Mouse (Mus musculus) kidney, postnatal 0 days (tissue): ENCODE measurements around the gene B130006D01Rik. TPM values are rescaled to one million over a fixed set of nuclear protein-coding genes. Genes with fewer than 3 reads are reported as not detected.

Experiments
- ATAC-seq: fragments of 200-750 bp; cut with Nextera tagmentation; replicated peaks from 2 replicates; pipeline ENCODE4 v1.8.0; 2017; ENCODE audit warnings: low read depth, moderate number of reproducible peaks, moderate TSS enrichment, moderate library complexity; ENCODE audit not compliant: low FRiP score
- DNase-seq: peaks from one replicate; pipeline ENCODE4 v3.0.0-alpha.2; 2016; ENCODE audit warnings: low spot score
- H3K27ac ChIP-seq: fragments of 300-500 bp; sonication (generic); 2 replicates; pipeline ENCODE4 v1.5.1; 2014; ENCODE audit warnings: mild to moderate bottlenecking
- H3K27me3 ChIP-seq: fragments of 300-500 bp; sonication (generic); 2 replicates; pipeline ENCODE4 v1.6.1; 2014; ENCODE audit warnings: low read length, mixed read lengths; ENCODE audit not compliant: insufficient read depth
- H3K36me3 ChIP-seq: fragments of 300-500 bp; sonication (generic); 2 replicates; pipeline ENCODE4 v1.6.1; 2014; ENCODE audit warnings: low read length, mixed read lengths; ENCODE audit not compliant: insufficient read depth
- H3K4me1 ChIP-seq: fragments of 300-500 bp; sonication (generic); replicated peaks from 2 replicates; pipeline ENCODE4 v1.6.1; 2014; ENCODE audit warnings: antibody characterized with exemption, low read length, mixed read lengths; ENCODE audit not compliant: insufficient read depth
- H3K4me2 ChIP-seq: fragments of 300-500 bp; sonication (generic); 2 replicates; pipeline ENCODE4 v1.6.1; 2014; ENCODE audit warnings: mild to moderate bottlenecking, low read length, moderate library complexity, mixed read lengths
- H3K4me3 ChIP-seq: fragments of 300-500 bp; sonication (generic); replicated peaks from 2 replicates; pipeline ENCODE4 v1.5.1; 2014; ENCODE audit warnings: low read depth, low read length
- H3K9ac ChIP-seq: fragments of 300-500 bp; sonication (generic); 2 replicates; pipeline ENCODE4 v1.6.1; 2014; ENCODE audit warnings: low read depth, low read length
- H3K9me3 ChIP-seq: fragments of 300-500 bp; sonication (generic); replicated peaks from 2 replicates; pipeline ENCODE4 v1.6.1; 2016; ENCODE audit warnings: low read length, inconsistent platforms, mixed read lengths
- CTCF ChIP-seq: IDR thresholded peaks from 2 replicates; pipeline ENCODE4 v1.5.1; 2016; ENCODE audit warnings: antibody characterized with exemption, low read depth, mild to moderate bottlenecking, moderate library complexity
- WGBS: fragments of 180-500 bp; shearing (Covaris S2); extraction: QIAGEN DNeasy Blood & Tissue Kit; methylation state at CpG from one replicate; pipeline ENCODE4 v1.1.7; 2014; 5-methylcytosine and 5-hydroxymethylcytosine counted together
- polyA plus RNA-seq: library from polyadenylated mRNA; unstranded; fragments of >200 nt; fragmentation: Nextera tagmentation; extraction: Ambion mirVana; gene quantifications from 2 replicates; pipeline ENCODE4 v1.2.1, GENCODE M21; 2015

The B130006D01Rik gene
- polyA plus RNA-seq, 1 experiment from 2014 or later, result 0.22 TPM

- ATAC-seq (0 out of 2 replicates have a peak, but pooled peaks have one; percentile 23), DNase-seq (peak; percentile 90)
- no peak overlapping the region for H3K4me3 ChIP-seq
- H3K4me1 ChIP-seq, result 0 out of 2 replicates have a peak, but pooled peaks cover 3% of the 10 kb centered on the region
- H3K27me3 ChIP-seq, result no peaks in the 10 kb centered on the region
- no peaks in the 10 kb centered on the region for H3K9me3 ChIP-seq
- 2% methylated on average over 4 of the region's 4 CpGs for WGBS
- peak; percentile 98 for TF ChIP-seq CTCF
- H3K9ac ChIP-seq, result no peak overlapping the region
- peaks cover 6% of the 10 kb centered on the region for H3K36me3 ChIP-seq
- H3K4me2 ChIP-seq, result no peak overlapping the region
- H3K27ac ChIP-seq, result no peak overlapping the region
Measured at GRCm38 (mm10) chr11:95686031-95686430, 37.4 kb upstream of the B130006D01Rik start.

GRCm38 (mm10) chr11:95687084-95687656 lies 36.2 kb upstream of the B130006D01Rik start:
- H3K36me3 ChIP-seq, result no peaks in the 10 kb centered on the region
- H3K4me1 ChIP-seq, result 0 out of 2 replicates have a peak, but pooled peaks cover 3% of the 10 kb centered on the region
- H3K9me3 ChIP-seq, result no peaks in the 10 kb centered on the region
- H3K4me3 ChIP-seq, result no peak overlapping the region
- no peak overlapping the region for H3K4me2 ChIP-seq
- TF ChIP-seq CTCF, result peak; percentile 61
- no peaks in the 10 kb centered on the region for H3K27me3 ChIP-seq
- DNase-seq (peak; percentile 54), ATAC-seq (no peak)
- no peak overlapping the region for H3K9ac ChIP-seq
- 35% methylated on average over 11 of the region's 11 CpGs for WGBS
- no peak overlapping the region for H3K27ac ChIP-seq

- Histone ChIP-seq H3K36me3 (no peaks in the 10 kb centered on the region), H3K9ac (no peak overlapping the region), H3K4me2 (no peak overlapping the region), H3K4me3 (no peak overlapping the region), H3K9me3 (no peaks in the 10 kb centered on the region), H3K27ac (peak overlapping the region; percentile 75), H3K4me1 (0 out of 2 replicates have a peak, but pooled peaks cover 3% of the 10 kb centered on the region), H3K27me3 (no peaks in the 10 kb centered on the region)
- ATAC-seq (no peak), DNase-seq (peak; percentile 78)
- no peak for TF ChIP-seq CTCF
- 53% methylated on average over 6 of the region's 6 CpGs for WGBS
Measured at GRCm38 (mm10) chr11:95688515-95688914, 34.9 kb upstream of the B130006D01Rik start.

- Histone ChIP-seq H3K4me1 (0 out of 2 replicates have a peak, but pooled peaks cover 3% of the 10 kb centered on the region), H3K4me3 (no peak overlapping the region), H3K27ac (peak overlapping the region; percentile 75), H3K4me2 (no peak overlapping the region), H3K27me3 (no peaks in the 10 kb centered on the region), H3K9ac (no peak overlapping the region), H3K9me3 (no peaks in the 10 kb centered on the region), H3K36me3 (no peaks in the 10 kb centered on the region)
- DNase-seq (no peak), ATAC-seq (no peak)
- TF ChIP-seq CTCF, result no peak
- WGBS, result 52% methylated on average over 7 of the region's 7 CpGs
Measured at GRCm38 (mm10) chr11:95688981-95689380, 34.4 kb upstream of the B130006D01Rik start.

GRCm38 (mm10) chr11:95689544-95689943 lies 33.8 kb upstream of the B130006D01Rik start:
- Histone ChIP-seq H3K27ac (0 out of 2 replicates have a peak overlapping the region, but pooled peaks have one; percentile 75), H3K4me3 (no peak overlapping the region), H3K36me3 (no peaks in the 10 kb centered on the region), H3K4me2 (no peak overlapping the region), H3K9me3 (no peaks in the 10 kb centered on the region), H3K4me1 (0 out of 2 replicates have a peak, but pooled peaks cover 3% of the 10 kb centered on the region), H3K27me3 (no peaks in the 10 kb centered on the region), H3K9ac (no peak overlapping the region)
- DNase-seq, result no peak
- no peak for ATAC-seq
- TF ChIP-seq CTCF, result no peak
- WGBS, result 78% methylated on average over 3 of the region's 3 CpGs

- 68% methylated on average over 5 of the region's 5 CpGs for WGBS
Measured at GRCm38 (mm10) chr11:95698541-95698940, 24.8 kb upstream of the B130006D01Rik start.

More at GRCm38 (mm10) chr11:95698541-95698940, 24.8 kb upstream of the B130006D01Rik start:
- H3K27me3 ChIP-seq, result no peaks in the 10 kb centered on the region
- ATAC-seq (no peak), DNase-seq (no peak)
- no peak overlapping the region for H3K4me2 ChIP-seq
- H3K36me3 ChIP-seq, result no peaks in the 10 kb centered on the region
- H3K4me1 ChIP-seq, result no peaks in the 10 kb centered on the region
- no peak overlapping the region for H3K27ac ChIP-seq
- TF ChIP-seq CTCF, result no peak
- no peak overlapping the region for H3K4me3 ChIP-seq
- no peak overlapping the region for H3K9ac ChIP-seq
- H3K9me3 ChIP-seq, result no peaks in the 10 kb centered on the region
